Mouse (Mus musculus) megakaryocyte, embryonic 14.5 days (primary cell): ENCODE results near the gene Dzip1.

ENCODE experiments used
- FLI1 ChIP-seq: IDR thresholded peaks from 2 replicates; pipeline ENCODE4 v1.6.1; 2012; ENCODE audit warnings: low read length, inconsistent platforms, mixed read lengths
- GATA1 ChIP-seq: IDR thresholded peaks from 3 replicates; pipeline ENCODE4 v1.6.1; 2012; ENCODE audit warnings: mixed read lengths, low read length, inconsistent platforms, borderline replicate concordance

DNA sequence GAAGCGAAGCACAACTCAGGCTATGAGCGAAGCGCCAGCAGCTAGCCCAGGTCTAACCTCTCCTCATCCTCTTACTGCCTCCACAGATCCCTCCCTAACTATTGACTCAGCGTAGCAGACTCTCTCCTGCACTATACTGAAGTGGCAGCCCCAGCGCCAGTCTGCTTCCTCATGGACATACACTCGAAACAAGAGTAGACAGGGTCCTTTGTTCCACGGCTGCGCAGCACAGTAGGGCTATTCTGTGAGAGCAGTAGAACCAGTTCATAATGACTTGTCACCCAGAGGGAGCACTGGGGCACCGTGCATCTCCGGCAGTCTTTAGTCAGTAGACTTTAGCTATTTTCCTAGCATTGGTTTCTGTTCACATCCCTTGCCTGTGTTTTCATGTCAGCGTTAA is 89.1 kb downstream of the Dzip1 start:
- TF ChIP-seq GATA1 = no peak
- TF ChIP-seq FLI1 = no peak
